Mouse (Mus musculus): Measurements from ENCODE around the gene Ppp1r14a.
A peak's percentile ranks its signal among the peaks of the same experiment; 100 is the strongest.

DNA sequence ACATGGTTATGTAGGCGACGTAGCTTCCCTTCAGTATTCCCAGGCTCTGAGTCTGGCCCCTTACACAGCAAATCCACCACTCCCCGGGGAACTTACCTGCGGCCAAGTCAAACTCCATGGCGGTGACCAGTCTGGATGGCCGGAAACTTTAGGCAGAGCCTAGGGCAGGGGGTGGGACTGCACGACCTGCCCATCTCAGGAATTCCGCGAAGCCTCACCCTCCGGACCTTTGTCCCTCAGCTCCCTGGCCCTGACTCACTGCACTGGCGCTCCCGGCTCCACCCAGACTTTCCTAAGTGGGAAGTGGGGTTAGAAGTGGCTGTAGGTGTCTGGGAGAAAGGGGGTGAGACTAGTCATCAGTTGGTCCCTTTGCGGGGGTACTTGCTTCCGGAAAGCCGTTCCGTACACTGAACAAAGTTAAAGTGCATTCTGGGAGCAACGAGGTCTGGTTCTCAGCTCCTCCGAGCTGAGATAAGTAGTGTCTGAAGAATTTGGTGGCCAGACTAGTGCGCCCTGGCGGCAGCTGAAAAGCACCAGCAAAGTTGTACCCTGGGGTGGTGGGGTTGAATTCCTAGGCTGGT lies 40.8 kb upstream of the Ppp1r14a start, which contains the start of gene 2200002D01Rik:
- TF ChIP-seq EP300 (IDR thresholded peaks at IDR 0.05; ENCODE audit: low read depth), result no peak
- TF ChIP-seq CTCF (IDR thresholded peaks at IDR 0.05; ENCODE audit: low read depth), result peak; percentile 22

All from liver, postnatal 0 days (tissue).